Mouse (Mus musculus) WW6 (cell line): ENCODE measurements around the gene Bcap29.
"Not testable (repeated sequence)": the region's sequence is repeated elsewhere in the genome, so short reads cannot be mapped to it uniquely, and the experiment has no call there.

Experiments used
- DNase-seq: peaks from one replicate; pipeline ENCODE4 v3.0.0-alpha.2; 2013; ENCODE audit warnings: low read depth, low spot score

Gene Bcap29

GRCm38 (mm10) chr12:31578691-31579476 lies 55.6 kb downstream of the Bcap29 start:
- DNase-seq, result no peak

DNA sequence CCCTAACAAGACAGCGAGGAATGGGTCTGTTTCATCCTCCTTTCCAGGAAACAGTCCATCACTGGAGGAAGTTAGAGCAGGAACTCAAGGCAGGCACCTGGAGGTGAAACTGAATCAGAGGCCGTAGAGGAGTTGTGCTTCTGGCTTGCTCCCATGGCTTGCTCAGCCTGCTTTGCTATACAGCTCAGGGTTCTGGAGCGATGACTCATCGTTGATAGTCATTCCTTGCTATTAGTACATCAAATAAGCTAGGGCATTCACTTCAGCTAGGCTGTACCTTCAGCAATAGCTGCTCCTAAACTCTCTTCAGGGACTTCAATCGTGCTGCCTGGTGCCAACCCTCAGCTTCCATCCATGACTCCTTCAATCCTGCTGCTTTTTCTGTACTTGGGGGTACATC lies 60.0 kb downstream of the Bcap29 start:
- DNase-seq, result no peak

- no peak for DNase-seq
Observed at GRCm38 (mm10) chr12:31569784-31570183, 64.7 kb downstream of the Bcap29 start.

DNA sequence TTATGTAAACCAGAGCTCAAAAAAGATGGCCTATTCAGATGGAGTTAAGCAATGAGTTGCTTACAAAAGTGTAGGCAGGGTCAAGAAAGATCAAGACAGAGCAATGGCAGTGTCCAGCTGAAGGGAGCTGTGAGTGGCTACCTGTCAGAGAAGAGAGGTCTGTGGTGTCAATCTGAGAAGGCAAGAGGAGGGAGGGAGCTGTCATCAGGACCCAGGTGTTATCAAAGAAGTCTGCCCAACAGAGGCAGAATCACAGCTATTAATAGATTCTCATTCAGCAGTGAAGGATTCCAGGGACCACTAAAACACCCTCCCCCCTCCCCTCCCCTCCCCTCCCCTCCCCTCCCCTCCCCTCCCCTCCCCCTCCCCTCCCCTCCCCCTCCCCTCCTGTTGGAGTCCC lies 65.8 kb downstream of the Bcap29 start:
- no peak for DNase-seq

DNA sequence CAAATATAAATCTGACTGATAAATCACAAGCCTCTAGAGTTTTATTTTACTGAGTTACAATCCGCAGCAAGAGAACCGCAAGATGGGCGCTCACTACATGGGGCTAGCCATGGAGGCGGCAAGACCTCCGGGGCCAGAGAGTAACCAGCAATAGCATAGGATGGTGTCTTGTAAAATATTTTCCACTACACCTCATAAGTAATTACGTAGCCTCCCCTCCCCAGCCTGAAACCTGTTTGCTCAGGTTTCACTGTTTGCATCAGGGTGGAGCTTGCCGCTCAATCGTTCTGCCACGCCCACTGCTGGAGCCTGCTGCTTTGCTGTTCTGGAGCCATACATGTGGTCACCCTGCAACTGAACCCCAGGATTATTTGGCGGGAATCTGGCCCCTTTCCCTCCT lies 66.9 kb downstream of the Bcap29 start:
- not testable (repeated sequence) for DNase-seq

DNA sequence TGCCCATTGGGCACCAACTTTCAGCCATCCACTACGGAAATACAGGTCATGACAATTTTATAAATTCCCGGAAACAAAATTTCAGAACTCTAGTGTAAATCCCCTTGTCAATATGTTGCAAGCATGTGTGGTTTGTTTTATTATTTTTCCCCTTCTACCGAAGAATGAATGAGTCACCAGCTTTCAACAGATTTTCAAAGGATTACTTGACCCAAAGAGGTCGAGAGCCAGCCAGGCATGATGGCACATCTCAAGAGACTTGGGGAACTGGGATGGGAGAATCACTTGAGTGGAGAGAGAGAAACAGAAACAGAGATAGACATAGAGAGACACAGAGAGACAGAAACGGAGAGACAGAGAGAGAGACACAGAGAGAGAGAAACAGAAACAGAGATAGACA lies 73.7 kb downstream of the Bcap29 start:
- DNase-seq, result no peak

DNA sequence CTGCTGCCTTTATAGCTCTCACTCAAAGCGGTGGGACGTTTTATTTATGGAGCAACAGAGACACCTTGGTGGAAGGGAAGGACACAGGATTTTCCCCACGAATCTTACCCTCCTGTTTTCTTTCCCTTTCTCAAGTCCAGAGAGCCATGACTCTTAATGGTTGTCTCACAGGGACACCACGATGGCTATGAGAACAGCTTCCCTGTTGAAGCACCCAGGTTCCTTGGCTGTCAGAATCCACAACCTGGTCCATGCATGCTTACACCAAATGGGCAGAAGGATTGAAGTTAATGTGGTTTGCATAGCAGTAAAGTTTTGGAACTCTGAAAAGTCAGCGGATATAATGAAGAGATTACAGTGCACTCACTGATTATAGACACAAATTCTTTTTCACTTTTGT lies 74.5 kb downstream of the Bcap29 start:
- DNase-seq, result no peak

DNA sequence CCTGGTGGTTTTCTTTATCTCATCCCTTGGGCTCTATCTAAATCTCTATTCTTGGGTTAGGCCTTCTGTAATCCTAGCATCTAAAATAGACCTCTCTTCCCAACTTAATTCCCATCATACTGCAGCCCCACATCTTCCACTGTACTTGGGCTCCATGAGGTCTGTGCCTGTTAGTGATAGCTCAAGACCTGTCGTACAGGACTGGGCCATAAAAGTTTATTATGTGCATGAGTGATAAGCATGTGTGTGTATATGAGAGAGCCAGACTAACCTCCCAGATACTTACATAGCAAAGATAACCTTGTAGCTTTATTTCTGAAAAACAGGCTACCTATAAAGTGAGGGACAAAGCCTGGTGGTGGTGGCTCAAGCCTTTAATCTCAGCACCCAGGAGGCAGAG lies 80.1 kb downstream of the Bcap29 start:
- no peak for DNase-seq

- no peak for DNase-seq
Observed at GRCm38 (mm10) chr12:31551252-31551651, 83.2 kb downstream of the Bcap29 start.

DNA sequence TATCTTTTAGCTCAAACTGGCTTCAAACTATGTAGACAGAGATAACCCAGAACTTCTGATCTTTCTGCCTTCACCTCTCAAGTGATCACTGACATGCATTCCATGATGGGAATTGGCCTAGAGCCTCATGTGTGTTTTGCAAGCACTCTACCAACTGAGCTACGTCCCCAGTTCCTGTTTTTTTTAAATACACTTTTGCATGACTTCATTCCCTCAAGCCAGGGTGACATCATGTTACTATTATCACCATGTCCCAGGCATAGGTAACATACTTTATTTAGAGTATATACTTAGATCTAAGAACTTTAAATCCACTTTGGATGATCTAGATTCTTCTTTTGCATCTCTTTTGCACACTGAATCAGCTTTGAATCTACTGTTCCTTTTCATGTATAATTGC lies 88.4 kb downstream of the Bcap29 start:
- DNase-seq, result no peak

DNA sequence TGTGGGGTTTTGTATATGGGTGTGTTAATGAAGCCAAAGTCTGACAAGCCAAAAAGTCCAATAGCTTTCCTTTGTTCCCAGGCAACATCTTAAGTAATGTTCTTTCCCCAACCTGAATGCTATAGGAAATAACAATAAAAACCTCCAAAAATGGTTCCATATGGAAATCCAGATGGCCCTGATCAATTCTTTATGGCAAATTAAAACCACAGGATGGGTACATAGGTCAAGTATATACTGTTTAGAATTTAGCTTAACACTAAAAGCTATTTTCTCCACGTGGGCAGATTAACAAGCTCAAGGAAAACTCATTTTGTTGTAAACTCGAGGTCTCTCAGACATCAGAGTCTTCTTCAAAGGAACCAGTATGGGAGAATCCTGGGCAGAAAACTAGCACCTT lies 89.2 kb downstream of the Bcap29 start:
- DNase-seq, result no peak

DNA sequence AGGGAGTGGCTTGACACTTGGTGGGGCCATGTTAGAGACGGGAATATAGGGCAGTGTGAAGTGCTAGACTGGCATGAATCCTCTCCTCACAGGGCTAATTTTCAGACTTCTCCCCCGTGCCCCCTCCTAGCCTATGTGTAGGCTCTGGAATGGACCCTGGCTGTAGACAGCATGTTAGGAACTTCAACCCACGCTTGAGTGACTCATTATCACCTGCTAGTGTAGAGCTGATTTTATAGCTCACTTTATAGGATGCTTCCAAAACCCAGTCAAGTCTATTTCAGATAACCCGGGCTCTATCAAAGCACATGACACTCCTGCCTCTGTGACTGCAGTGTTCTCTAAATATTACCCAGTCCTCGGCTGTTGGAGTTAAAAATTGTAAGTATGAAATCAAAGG lies 92.9 kb downstream of the Bcap29 start:
- DNase-seq, result no peak
